Mouse (Mus musculus) G1E (cell line): ENCODE results near the gene Vsir. TPM values are rescaled to one million over a fixed set of nuclear protein-coding genes. Genes with fewer than 3 reads are reported as not detected.

Experiments
- ATAC-seq: 2 replicates; pipeline ENCODE4 v1.8.0; 2016; ENCODE audit warnings: mild to moderate bottlenecking; ENCODE audit not compliant: insufficient number of reproducible peaks, poor library complexity, low FRiP score, severe bottlenecking; ENCODE audit errors: extremely low read depth
- DNase-seq: peaks from one replicate; pipeline ENCODE4 v3.0.0; 2012; ENCODE audit warnings: low spot score
- H3K27me3 ChIP-seq: 2 replicates; pipeline ENCODE4 v1.6.1; 2012; ENCODE audit warnings: mild to moderate bottlenecking, low read length, inconsistent platforms; ENCODE audit not compliant: insufficient read depth
- H3K36me3 ChIP-seq: replicated peaks from 2 replicates; pipeline ENCODE3; 2012; ENCODE audit warnings: mild to moderate bottlenecking, inconsistent platforms
- H3K4me1 ChIP-seq: 2 replicates; pipeline ENCODE4 v1.6.1; 2012; ENCODE audit warnings: low read depth, low read length, inconsistent platforms, mixed read lengths; ENCODE audit not compliant: insufficient read depth
- H3K4me3 ChIP-seq: 2 replicates; pipeline ENCODE4 v1.5.1; 2012; ENCODE audit warnings: low read depth, mild to moderate bottlenecking, inconsistent platforms, low read length, moderate library complexity, mixed read lengths
- H3K9me3 ChIP-seq: replicated peaks from 2 replicates; pipeline ENCODE4 v1.6.1; 2012; ENCODE audit warnings: inconsistent platforms
- CTCF ChIP-seq: IDR thresholded peaks from 2 replicates; pipeline ENCODE4 v1.5.1; 2012; ENCODE audit warnings: low read depth, low read length, inconsistent platforms, mixed read lengths
- GATA1 ChIP-seq: IDR thresholded peaks from 2 replicates; pipeline ENCODE4 v1.6.1; 2012; ENCODE audit warnings: borderline replicate concordance, low read length, inconsistent platforms, mixed read lengths
- GATA2 ChIP-seq: IDR thresholded peaks from 2 replicates; pipeline ENCODE4 v1.6.1; 2012; ENCODE audit warnings: low read depth, low read length, inconsistent platforms, borderline replicate concordance
- POLR2AphosphoS5 ChIP-seq: IDR thresholded peaks from 2 replicates; pipeline ENCODE4 v1.6.1; 2012; ENCODE audit warnings: low read depth, low read length, inconsistent platforms; ENCODE audit not compliant: insufficient replicate concordance
- TAL1 ChIP-seq: conservative IDR thresholded peaks from 2 replicates; pipeline ENCODE4 v1.6.1; 2012; ENCODE audit warnings: low read depth, low read length, inconsistent platforms, mixed read lengths
- polyA plus RNA-seq: library from polyadenylated mRNA; stranded (reverse); fragments of >175 nt; gene quantifications from 2 replicates; pipeline ENCODE4 v1.2.3, GENCODE M21; 2012
- total RNA-seq, 2 experiments: library from RNA; stranded (forward) in 1 of 2; stranded (reverse) in 1 of 2; fragments of 200-1000 nt in 1 of 2; fragments of >200 nt in 1 of 2; fragmentation: Nextera tagmentation in 1 of 2; gene quantifications; 2 replicates each; pipeline ENCODE4 v1.2.3; 2014 to 2017

Vsir gene
- total and polyA plus RNA-seq, 3 experiments: 0.02 to 3.9 (median 0.11) TPM

DNA sequence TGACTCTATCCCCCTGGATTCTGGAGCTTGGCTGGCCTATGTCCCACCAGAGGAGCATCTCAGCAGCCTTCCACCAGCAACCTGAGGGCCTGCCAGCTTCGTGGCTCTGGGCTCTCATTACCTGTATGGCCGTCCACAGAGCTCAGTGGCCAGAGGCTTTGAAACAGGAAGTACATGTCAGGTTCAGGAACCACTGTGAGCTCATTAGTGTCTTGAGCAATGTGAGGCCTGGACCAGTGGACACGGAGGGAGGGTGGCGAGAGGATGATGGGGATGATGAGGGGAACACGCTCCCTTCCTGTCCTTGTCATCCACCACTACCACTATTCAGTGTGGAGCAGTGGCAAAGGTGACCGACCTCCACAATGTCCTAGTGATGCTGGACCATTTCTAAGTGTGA lies 22.8 kb downstream of the Vsir start:
- no peak for TF ChIP-seq GATA2
- TF ChIP-seq POLR2AphosphoS5: no peak
- no peak for TF ChIP-seq GATA1
- no peak for TF ChIP-seq TAL1
- no peak for TF ChIP-seq CTCF
- no peaks in the 10 kb centered on the region for H3K27me3 ChIP-seq
- no peaks in the 10 kb centered on the region for H3K4me1 ChIP-seq
- DNase-seq: no peak
- 0 out of 2 replicates have a peak, but pooled peaks cover 2% of the 10 kb centered on the region for H3K9me3 ChIP-seq
- no peak for ATAC-seq
- H3K36me3 ChIP-seq: no peaks in the 10 kb centered on the region
- H3K4me3 ChIP-seq: no peak overlapping the region

DNA sequence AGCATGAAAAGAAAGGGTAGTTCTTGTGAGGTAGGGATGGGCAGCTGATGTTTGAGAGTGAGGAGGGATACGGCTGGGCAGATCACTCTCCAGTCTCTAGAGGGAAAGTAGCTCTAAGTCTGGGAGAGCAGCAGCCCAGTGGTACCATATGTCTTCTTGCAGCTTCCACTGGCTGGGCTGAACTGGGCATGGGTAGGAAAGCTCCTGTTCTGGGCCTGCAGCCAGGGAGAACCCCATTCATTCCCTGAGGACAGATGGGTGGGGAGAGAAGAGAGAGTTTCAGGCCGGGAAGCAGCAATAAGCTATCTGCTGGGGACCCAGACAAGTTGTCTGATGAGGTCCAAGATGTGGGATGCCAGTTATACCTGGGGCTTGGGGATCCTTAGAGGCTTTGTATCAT lies 23.4 kb downstream of the Vsir start:
- DNase-seq (no peak), ATAC-seq (no peak)
- no peaks in the 10 kb centered on the region for H3K4me1 ChIP-seq
- H3K36me3 ChIP-seq: no peaks in the 10 kb centered on the region
- no peak for TF ChIP-seq POLR2AphosphoS5
- no peak for TF ChIP-seq GATA2
- TF ChIP-seq CTCF: no peak
- H3K27me3 ChIP-seq: no peaks in the 10 kb centered on the region
- H3K4me3 ChIP-seq: no peak overlapping the region
- H3K9me3 ChIP-seq: 0 out of 2 replicates have a peak, but pooled peaks cover 2% of the 10 kb centered on the region

DNA sequence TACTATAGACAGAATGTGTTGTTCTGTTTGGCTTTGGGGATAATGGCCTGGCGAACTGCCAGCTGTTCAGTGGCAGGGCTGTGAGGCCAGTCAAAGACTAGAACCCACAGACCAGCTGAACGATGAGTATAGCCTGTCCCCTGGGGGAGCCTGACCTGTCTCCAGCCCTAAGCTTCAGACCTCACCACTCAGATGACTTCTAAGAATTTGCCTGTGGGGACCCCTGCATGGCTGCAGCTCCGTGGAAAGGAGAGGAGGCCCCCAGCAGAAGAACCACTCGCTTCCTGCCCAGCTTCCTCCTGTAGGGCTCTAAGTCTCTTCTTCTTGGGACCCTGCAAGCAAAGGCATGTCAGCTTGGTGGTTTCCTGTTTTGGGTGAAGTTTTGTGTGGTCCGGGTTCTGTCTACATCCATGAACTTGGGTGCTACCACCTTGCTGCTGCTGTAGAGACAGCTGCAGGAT lies 24.0 kb downstream of the Vsir start:
- Histone ChIP-seq H3K36me3 (no peaks in the 10 kb centered on the region), H3K4me3 (no peak overlapping the region), H3K27me3 (no peaks in the 10 kb centered on the region), H3K9me3 (0 out of 2 replicates have a peak, but pooled peaks cover 2% of the 10 kb centered on the region), H3K4me1 (no peaks in the 10 kb centered on the region)
- ATAC-seq (no peak), DNase-seq (no peak)
- no peak for TF ChIP-seq TAL1
- no peak for TF ChIP-seq POLR2AphosphoS5
- no peak for TF ChIP-seq GATA1
- TF ChIP-seq GATA2: no peak
- no peak for TF ChIP-seq CTCF

DNA sequence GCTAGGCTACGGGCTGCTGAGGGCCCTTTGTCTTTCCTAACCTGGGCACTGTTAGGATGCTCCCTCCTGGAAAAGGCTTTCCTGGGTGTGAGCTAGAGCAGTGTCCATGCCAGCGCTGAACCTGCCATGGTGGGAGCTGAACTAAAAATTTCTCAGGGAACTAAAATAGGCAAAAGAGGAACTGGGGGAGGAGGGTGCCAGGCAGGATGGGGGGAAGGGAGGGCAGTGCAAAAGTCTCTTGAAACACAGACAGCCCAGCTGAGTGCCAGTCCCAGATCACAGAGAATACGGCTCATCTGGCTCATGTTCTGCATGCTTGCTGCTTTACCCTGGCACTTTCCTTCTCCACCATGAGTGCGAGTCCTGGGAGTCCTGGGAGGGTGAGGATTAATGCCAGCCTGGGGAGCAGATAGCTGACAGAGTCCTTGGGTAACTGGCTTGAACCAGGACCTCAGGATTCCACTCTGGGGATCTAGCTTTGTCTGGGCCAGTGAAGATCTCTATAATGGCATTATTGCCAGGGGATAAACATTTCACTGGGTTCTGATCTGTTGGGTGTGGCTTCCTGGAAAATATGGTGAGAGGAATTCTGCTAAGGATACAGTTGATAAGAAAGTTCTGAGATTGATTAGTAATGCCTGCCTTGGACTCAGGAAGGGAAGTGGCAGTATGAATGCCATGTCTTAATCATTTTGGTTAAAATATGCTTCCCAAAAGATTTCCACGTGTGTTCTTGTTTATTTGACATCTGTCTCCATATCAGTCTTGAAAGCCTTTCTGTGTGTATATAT lies 25.1 kb downstream of the Vsir start:
- Histone ChIP-seq H3K9me3 (peaks cover 7% of the 10 kb centered on the region; the same call in 1 of the 2 replicates), H3K4me1 (no peaks in the 10 kb centered on the region), H3K36me3 (no peaks in the 10 kb centered on the region), H3K27me3 (no peaks in the 10 kb centered on the region), H3K4me3 (no peak overlapping the region)
- DNase-seq: no peak
- no peak for TF ChIP-seq TAL1
- no peak for TF ChIP-seq POLR2AphosphoS5
- no peak for TF ChIP-seq GATA2
- no peak for TF ChIP-seq CTCF
- no peak for TF ChIP-seq GATA1
- ATAC-seq: no peak

DNA sequence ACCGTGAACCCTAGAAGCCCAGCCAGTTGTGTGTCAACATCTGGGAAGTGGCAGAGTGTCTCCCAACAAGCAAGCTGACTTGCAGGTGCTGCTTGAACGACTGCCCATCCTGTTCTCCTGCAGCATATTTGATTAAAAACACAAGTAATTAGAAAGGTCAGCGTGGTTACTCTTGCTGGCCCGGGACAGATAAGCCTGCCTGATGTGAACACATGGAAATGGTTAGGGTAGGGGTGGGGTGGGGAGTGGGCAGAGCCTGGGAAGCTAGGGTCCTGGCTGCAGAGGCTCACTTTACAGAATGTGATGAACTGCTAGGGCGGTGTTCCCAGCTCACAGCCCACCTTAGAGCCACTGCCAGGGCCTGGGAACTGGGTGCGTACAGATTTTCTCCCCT lies 26.9 kb downstream of the Vsir start:
- ATAC-seq: no peak
- no peaks in the 10 kb centered on the region for H3K36me3 ChIP-seq
- no peak for DNase-seq
- H3K4me3 ChIP-seq: no peak overlapping the region
- peaks cover 8% of the 10 kb centered on the region; the same call in 1 of the 2 replicates for H3K9me3 ChIP-seq
- TF ChIP-seq GATA2 (no peak), TAL1 (no peak), CTCF (no peak), GATA1 (no peak), POLR2AphosphoS5 (no peak)
- no peaks in the 10 kb centered on the region for H3K27me3 ChIP-seq
- H3K4me1 ChIP-seq: no peaks in the 10 kb centered on the region

DNA sequence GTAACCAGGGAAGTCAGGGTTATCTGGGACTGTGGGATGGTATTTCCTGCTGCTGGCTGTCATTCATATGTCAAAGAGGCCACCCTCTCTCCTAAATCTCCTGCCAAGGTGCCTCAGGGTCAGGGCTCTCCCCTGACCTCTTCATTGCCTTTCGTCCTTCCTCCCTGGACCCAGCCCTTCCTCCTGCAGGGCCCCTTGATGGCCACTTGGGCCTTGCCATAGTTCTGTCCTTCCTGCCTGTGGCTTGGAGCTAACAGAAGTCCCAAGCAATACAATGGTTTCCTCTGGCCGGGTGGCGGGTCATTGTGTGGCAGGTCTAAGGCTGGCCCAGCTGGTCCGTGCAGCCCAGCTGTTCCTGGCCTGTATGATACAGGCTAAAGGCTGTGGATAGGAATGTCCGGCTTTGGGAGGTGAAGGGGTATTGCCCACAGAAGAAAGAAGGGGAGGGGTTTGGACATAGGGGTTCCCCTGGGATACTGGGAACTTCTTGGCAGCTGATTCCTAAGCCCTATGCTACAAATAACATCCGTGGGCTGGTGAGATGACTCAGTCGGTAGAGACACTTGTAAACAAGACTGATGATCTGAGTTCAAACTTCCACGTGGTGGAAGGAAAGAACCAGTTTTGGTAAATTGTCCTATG lies 27.4 kb downstream of the Vsir start:
- DNase-seq (no peak), ATAC-seq (no peak)
- TF ChIP-seq GATA2: no peak
- TF ChIP-seq GATA1: no peak
- TF ChIP-seq CTCF: no peak
- no peak for TF ChIP-seq TAL1
- TF ChIP-seq POLR2AphosphoS5: no peak
- H3K4me1 ChIP-seq: no peaks in the 10 kb centered on the region
- no peak overlapping the region for H3K4me3 ChIP-seq
- peaks cover 8% of the 10 kb centered on the region; the same call in 1 of the 2 replicates for H3K9me3 ChIP-seq
- no peaks in the 10 kb centered on the region for H3K27me3 ChIP-seq
- H3K36me3 ChIP-seq: no peaks in the 10 kb centered on the region
